ENCODE assay signal across 23 mouse cellular contexts in genomic region chr1:37089191-37089590, GRCm38 (mm10).
"Had no signal": no experiment of that assay in that cellular context is flagged by ENCODE, and none has a peak within 500 bp of the region (broad histone marks: within the 10 kb centered on the region; RNA-seq: fewer than 3 reads in every experiment).

No protein-coding gene starts in this region.

- H3K9ac ChIP-seq: limb, embryonic 13.5 days; liver, embryonic 12.5 days; liver, embryonic 15.5 days; lung, embryonic 15.5 days; midbrain, embryonic 13.5 days; neural tube, embryonic 13.5 days had no signal

- H3K9me3 ChIP-seq: limb, embryonic 10.5 days; limb, embryonic 13.5 days; liver, embryonic 15.5 days; lung, embryonic 15.5 days; midbrain, embryonic 10.5 days; midbrain, embryonic 13.5 days; neural tube, embryonic 13.5 days had no signal

- H3K4me3 ChIP-seq: limb, embryonic 10.5 days; limb, embryonic 13.5 days; liver, embryonic 12.5 days; liver, embryonic 15.5 days; lung, embryonic 15.5 days; megakaryocyte, embryonic 14.5 days; midbrain, embryonic 10.5 days; midbrain, embryonic 13.5 days; myocyte; neural tube, embryonic 13.5 days had no signal

- ATAC-seq: liver, embryonic 12.5 days; midbrain, embryonic 13.5 days; midbrain, embryonic 16.5 days had no signal

- H3K36me3 ChIP-seq: limb, embryonic 10.5 days; limb, embryonic 13.5 days; liver, embryonic 12.5 days; liver, embryonic 15.5 days; lung, embryonic 15.5 days; midbrain, embryonic 10.5 days; midbrain, embryonic 13.5 days; neural tube, embryonic 13.5 days had no signal

- H3K4me1 ChIP-seq: limb, embryonic 13.5 days; liver, embryonic 12.5 days; liver, embryonic 15.5 days; lung, embryonic 15.5 days; megakaryocyte, embryonic 14.5 days; neural tube, embryonic 13.5 days had no signal

- H3K4me2 ChIP-seq: limb, embryonic 13.5 days; liver, embryonic 12.5 days; liver, embryonic 15.5 days; lung, embryonic 15.5 days; midbrain, embryonic 13.5 days; neural tube, embryonic 13.5 days had no signal

- H3K27ac ChIP-seq: limb, embryonic 10.5 days; limb, embryonic 13.5 days; liver, embryonic 12.5 days; liver, embryonic 15.5 days; lung, embryonic 15.5 days; midbrain, embryonic 13.5 days; neural tube, embryonic 13.5 days had no signal

- DNase-seq: kidney, adult 18-20 months; kidney, adult 9 months; kidney, postnatal 14 days; kidney, postnatal 4 days; layer of hippocampus, postnatal 36 days; liver; lung, adult 18-20 months; lung, postnatal 10 days; lung, postnatal 36 days; right cerebral cortex, postnatal 4 days; thymus, adult 18-20 months; thymus, postnatal 36 days had no signal

- H3K27me3 ChIP-seq: limb, embryonic 13.5 days; liver, embryonic 12.5 days; liver, embryonic 15.5 days; lung, embryonic 15.5 days; midbrain, embryonic 13.5 days; neural tube, embryonic 13.5 days had no signal
